Mouse (Mus musculus): Measurements from ENCODE around the gene Hils1. TPM values are rescaled to one million over a fixed set of nuclear protein-coding genes. Genes with fewer than 3 reads are reported as not detected.

The Hils1 gene
- total and polyA plus RNA-seq, 3 experiments = not detected

GRCm38 (mm10) chr11:94936045-94936444, 31.3 kb upstream of the Hils1 start, which contains the start of gene Col1a1:
Gene Col1a1 (plus strand): TSS chr11:94936224.
- no peak for TF ChIP-seq RCOR1 (IDR thresholded peaks at IDR 0.05; ENCODE audit: low read depth, low read length)
- TF ChIP-seq JUND (IDR thresholded peaks at IDR 0.05; ENCODE audit: low read depth, low read length) = no peak
- TF ChIP-seq TBP (IDR thresholded peaks at IDR 0.05; ENCODE audit: low read depth, low read length) = no peak
- TF ChIP-seq BHLHE40 (IDR thresholded peaks at IDR 0.05; ENCODE audit: borderline replicate concordance, low read depth, low read length) = no peak
- TF ChIP-seq MYB (IDR thresholded peaks at IDR 0.05; ENCODE audit: low read depth, low read length) = no peak
- TF ChIP-seq TAL1 (IDR thresholded peaks at IDR 0.05; ENCODE audit: low read length) = no peak
- TF ChIP-seq MXI1 (IDR thresholded peaks at IDR 0.05; ENCODE audit: low read depth, low read length) = no peak
- no peak for TF ChIP-seq HCFC1 (IDR thresholded peaks at IDR 0.05; ENCODE audit: low read depth, low read length)
- Histone ChIP-seq H3K36me3 (ENCODE audit: control insufficient read depth in 1 of 2, insufficient read depth in 2 of 2, low read length in 2 of 2) (no peaks in the 10 kb centered on the region), H3K4me1 (ENCODE audit: control insufficient read depth in 1 of 2, insufficient read depth in 2 of 2, low read length in 2 of 2) (peaks cover 0 to 5% of the 10 kb centered on the region in 2 experiments; a peak in 3 of 4 replicates), H3K9ac (ENCODE audit: control insufficient read depth, low read depth, low read length, poor library complexity, severe bottlenecking) (0 out of 2 replicates have a peak within 1 kb of the TSS, but pooled peaks have one; percentile 35), H3K79me2 (ENCODE audit: control insufficient read depth, insufficient read depth, low read length, poor library complexity) (no peaks in the 10 kb centered on the region), H3K27ac (ENCODE audit: control insufficient read depth, low read depth, low read length) (no peak within 1 kb of the TSS), H3K4me3 (ENCODE audit: control insufficient read depth in 1 of 2, insufficient read depth in 1 of 2, low read depth in 2 of 2, low read length in 2 of 2) (peak within 1 kb of the TSS; percentile 12 to 50; a peak in 3 of 4 replicates), H3K27me3 (ENCODE audit: control insufficient read depth in 1 of 2, insufficient read depth in 2 of 2, low read length in 2 of 2) (peaks cover 11 to 12% of the 10 kb centered on the region in 2 experiments), H3K9me3 (replicated peaks; ENCODE audit: insufficient read depth, low read length) (no peaks in the 10 kb centered on the region)
- DNase-seq (ENCODE audit: low read depth, low spot score) = no peak

GRCm38 (mm10) chr11:94936851-94937295, 30.5 kb upstream of the Hils1 start:
- Histone ChIP-seq H3K4me3 (ENCODE audit: control insufficient read depth in 1 of 2, insufficient read depth in 1 of 2, low read depth in 2 of 2, low read length in 2 of 2) (peak overlapping the region; percentile 59 to 82; a peak in 3 of 4 replicates), H3K27me3 (ENCODE audit: control insufficient read depth in 1 of 2, insufficient read depth in 2 of 2, low read length in 2 of 2) (peaks cover 6 to 12% of the 10 kb centered on the region in 2 experiments), H3K4me1 (ENCODE audit: control insufficient read depth in 1 of 2, insufficient read depth in 2 of 2, low read length in 2 of 2) (peaks cover 0 to 9% of the 10 kb centered on the region in 2 experiments; a peak in 3 of 4 replicates), H3K36me3 (ENCODE audit: control insufficient read depth in 1 of 2, insufficient read depth in 2 of 2, low read length in 2 of 2) (no peaks in the 10 kb centered on the region), H3K79me2 (ENCODE audit: control insufficient read depth, insufficient read depth, low read length, poor library complexity) (no peaks in the 10 kb centered on the region), H3K27ac (ENCODE audit: control insufficient read depth, low read depth, low read length) (no peak overlapping the region), H3K9ac (ENCODE audit: control insufficient read depth, low read depth, low read length, poor library complexity, severe bottlenecking) (0 out of 2 replicates have a peak overlapping the region, but pooled peaks have one; percentile 35), H3K9me3 (replicated peaks; ENCODE audit: insufficient read depth, low read length) (no peaks in the 10 kb centered on the region)
- TF ChIP-seq E2F4 (IDR thresholded peaks at IDR 0.05; ENCODE audit: borderline replicate concordance, low read depth, low read length) (no peak), SMC3 (IDR thresholded peaks at IDR 0.05; ENCODE audit: low read depth, low read length) (peak; percentile 72), TBP (IDR thresholded peaks at IDR 0.05; ENCODE audit: low read depth, low read length) (0 out of 2 replicates have a peak, but pooled peaks have one; percentile 37), RAD21 (IDR thresholded peaks at IDR 0.05; ENCODE audit: low read depth, low read length) (peak; percentile 82), JUND (IDR thresholded peaks at IDR 0.05; ENCODE audit: low read depth, low read length) (no peak), ZC3H11A (IDR thresholded peaks at IDR 0.05; ENCODE audit: low read depth, low read length) (0 out of 2 replicates have a peak, but pooled peaks have one; percentile 36), CTCF (IDR thresholded peaks at IDR 0.05 in 2 of 3, conservative IDR thresholded peaks at IDR 0.05 in 1 of 3; ENCODE audit: control insufficient read depth in 1 of 3, insufficient read depth in 1 of 3, low read depth in 2 of 3, low read length in 3 of 3, poor library complexity in 1 of 3, severe bottlenecking in 1 of 3) (peak; percentile 88 to 96 (median 90)), MXI1 (IDR thresholded peaks at IDR 0.05; ENCODE audit: low read depth, low read length) (peak; percentile 13; the same call in 1 of the 2 replicates), MAZ (IDR thresholded peaks at IDR 0.05; ENCODE audit: low read depth, low read length) (no peak), HCFC1 (IDR thresholded peaks at IDR 0.05; ENCODE audit: low read depth, low read length) (0 out of 2 replicates have a peak, but pooled peaks have one; percentile 14)
- peak; percentile 93 for DNase-seq (ENCODE audit: low read depth, low spot score)
